Mouse (Mus musculus) limb, embryonic 13.5 days (tissue): ENCODE data around the gene Kiss1r. TPM values are rescaled to one million over a fixed set of nuclear protein-coding genes. Genes with fewer than 3 reads are reported as not detected.

ENCODE experiments used
- ATAC-seq: fragments of 200-750 bp; cut with Nextera tagmentation; 2 replicates; pipeline ENCODE4 v1.8.0; 2017; ENCODE audit warnings: low read depth, moderate number of reproducible peaks, moderate TSS enrichment; ENCODE audit not compliant: low FRiP score
- H3K27ac ChIP-seq: fragments of 300-500 bp; sonication (generic); 2 replicates; pipeline ENCODE4 v1.5.1; 2015; ENCODE audit warnings: inconsistent platforms, mild to moderate bottlenecking, moderate library complexity
- H3K27me3 ChIP-seq: fragments of 300-500 bp; sonication (generic); 2 replicates; pipeline ENCODE4 v1.6.1; 2015; ENCODE audit warnings: mild to moderate bottlenecking, inconsistent platforms
- H3K36me3 ChIP-seq: fragments of 300-500 bp; sonication (generic); 2 replicates; pipeline ENCODE4 v1.6.1; 2015; ENCODE audit warnings: inconsistent platforms, mild to moderate bottlenecking, moderate library complexity
- H3K4me1 ChIP-seq: fragments of 300-500 bp; sonication (generic); 2 replicates; pipeline ENCODE4 v1.6.1; 2015; ENCODE audit warnings: inconsistent platforms
- H3K4me2 ChIP-seq: fragments of 300-500 bp; sonication (generic); replicated peaks from 2 replicates; pipeline ENCODE4 v1.6.1; 2015; ENCODE audit warnings: inconsistent platforms, mild to moderate bottlenecking, moderate library complexity
- H3K4me3 ChIP-seq: fragments of 300-500 bp; sonication (generic); 2 replicates; pipeline ENCODE4 v1.5.1; 2015; ENCODE audit warnings: moderate library complexity, mild to moderate bottlenecking, inconsistent platforms
- H3K9ac ChIP-seq: fragments of 300-500 bp; sonication (generic); 2 replicates; pipeline ENCODE4 v1.6.1; 2015; ENCODE audit warnings: mild to moderate bottlenecking, inconsistent platforms
- H3K9me3 ChIP-seq: fragments of 300-500 bp; sonication (generic); 2 replicates; pipeline ENCODE4 v1.6.1; 2016; ENCODE audit warnings: inconsistent platforms
- WGBS: fragments of 180-500 bp; shearing (Covaris S2); methylation state at CpG from one replicate; pipeline ENCODE4 v1.1.7; 2015; 5-methylcytosine and 5-hydroxymethylcytosine counted together
- polyA plus RNA-seq: library from polyadenylated mRNA; unstranded; fragments of >200 nt; fragmentation: Nextera tagmentation; extraction: Ambion mirVana; gene quantifications from 2 replicates; pipeline ENCODE4 v1.2.1, GENCODE M21; 2015

The Kiss1r gene
- polyA plus RNA-seq, 1 experiment from 2014 or later = 0.94 TPM

- no peak overlapping the region for H3K4me3 ChIP-seq
- H3K36me3 ChIP-seq = peaks cover 79% of the 10 kb centered on the region
- ATAC-seq = no peak
- no peak overlapping the region for H3K4me2 ChIP-seq
- H3K4me1 ChIP-seq = peaks cover 66% of the 10 kb centered on the region
- no peak overlapping the region for H3K27ac ChIP-seq
- H3K9me3 ChIP-seq = no peaks in the 10 kb centered on the region
- no peak overlapping the region for H3K9ac ChIP-seq
- no peaks in the 10 kb centered on the region for H3K27me3 ChIP-seq
- 86% methylated on average over 16 of the region's 16 CpGs for WGBS
Measured at GRCm38 (mm10) chr10:79934794-79935569, 18.2 kb downstream of the Kiss1r start.

DNA sequence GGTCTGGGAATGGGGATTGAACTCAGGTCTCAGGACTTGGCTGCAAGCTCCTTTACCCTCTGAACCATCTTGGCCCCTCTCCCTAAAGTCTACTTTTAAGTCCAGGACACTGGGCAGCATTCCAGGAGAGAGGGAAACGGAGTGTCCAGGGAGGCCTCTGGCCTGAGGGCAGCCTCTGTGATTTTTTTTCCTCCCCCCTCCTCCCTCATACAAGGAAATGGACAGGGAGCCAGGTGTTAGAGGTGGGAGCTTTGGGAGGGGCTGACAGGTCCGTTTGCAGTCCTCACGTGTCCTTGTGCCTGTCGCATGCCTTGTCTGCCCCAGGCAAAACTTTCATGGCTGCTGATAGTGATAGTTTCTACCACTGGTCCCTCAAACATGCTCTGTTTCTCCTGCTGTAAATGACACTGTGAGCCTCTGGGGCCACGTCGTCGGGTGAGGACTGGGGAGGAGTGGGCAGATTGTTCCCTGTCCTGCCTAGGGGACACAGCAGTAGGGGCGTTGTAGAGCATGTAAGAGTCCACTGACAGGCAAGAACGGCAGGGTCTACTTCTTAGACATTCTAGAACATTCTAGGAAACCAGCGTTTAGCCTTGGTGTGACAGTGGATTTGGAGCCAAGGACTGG lies 19.6 kb downstream of the Kiss1r start:
- Histone ChIP-seq H3K36me3 (peaks cover 81% of the 10 kb centered on the region), H3K9me3 (no peaks in the 10 kb centered on the region), H3K27me3 (no peaks in the 10 kb centered on the region), H3K4me1 (peaks cover 52% of the 10 kb centered on the region), H3K4me2 (peak overlapping the region; percentile 7; the same call in 1 of the 2 replicates), H3K4me3 (no peak overlapping the region), H3K9ac (0 out of 2 replicates have a peak overlapping the region, but pooled peaks have one; percentile 4), H3K27ac (peak overlapping the region; percentile 72; the same call in 1 of the 2 replicates)
- 58% methylated on average over 10 of the region's 10 CpGs for WGBS
- no peak for ATAC-seq

DNA sequence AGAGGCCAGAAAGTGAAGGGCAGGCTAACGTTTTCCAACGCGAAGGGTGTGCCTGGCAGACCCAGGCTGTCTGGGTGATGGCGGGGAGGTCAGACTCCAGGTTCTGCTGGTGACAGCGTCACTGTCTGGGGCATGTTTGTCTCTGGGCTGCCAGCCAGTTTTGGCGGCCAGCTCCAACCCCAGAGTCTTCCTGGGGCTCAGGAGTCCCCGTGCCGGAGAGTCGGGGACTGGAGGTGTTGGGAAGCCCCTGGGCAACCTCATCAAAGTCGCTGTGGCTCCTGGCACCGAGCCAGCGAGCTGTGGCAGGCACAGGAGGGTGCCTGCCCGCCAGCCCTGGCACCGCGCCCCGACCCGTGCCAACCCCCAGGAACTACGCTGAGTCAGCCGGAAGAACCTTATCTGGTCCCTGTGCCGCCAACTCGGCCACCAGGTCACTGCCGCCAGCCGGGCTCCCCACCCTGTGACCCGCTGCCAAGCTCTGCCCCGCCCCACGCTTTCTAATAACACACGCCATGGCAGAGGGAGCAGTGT lies 20.2 kb downstream of the Kiss1r start:
- Histone ChIP-seq H3K4me1 (peaks cover 47% of the 10 kb centered on the region), H3K9ac (peak overlapping the region; percentile 4; the same call in 1 of the 2 replicates), H3K4me2 (peak overlapping the region; percentile 7; the same call in 1 of the 2 replicates), H3K27ac (peak overlapping the region; percentile 72; the same call in 1 of the 2 replicates), H3K27me3 (no peaks in the 10 kb centered on the region), H3K36me3 (peaks cover 81% of the 10 kb centered on the region), H3K9me3 (no peaks in the 10 kb centered on the region), H3K4me3 (no peak overlapping the region)
- ATAC-seq = no peak
- WGBS = 66% methylated on average over 27 of the region's 27 CpGs

GRCm38 (mm10) chr10:79937775-79938526 lies 21.2 kb downstream of the Kiss1r start:
- no peaks in the 10 kb centered on the region for H3K27me3 ChIP-seq
- H3K9me3 ChIP-seq = no peaks in the 10 kb centered on the region
- no peak overlapping the region for H3K4me2 ChIP-seq
- no peak for ATAC-seq
- H3K27ac ChIP-seq = no peak overlapping the region; the same call in 1 of the 2 replicates
- H3K4me3 ChIP-seq = no peak overlapping the region
- no peak overlapping the region; the same call in 1 of the 2 replicates for H3K9ac ChIP-seq
- H3K36me3 ChIP-seq = peaks cover 79% of the 10 kb centered on the region
- H3K4me1 ChIP-seq = peaks cover 38% of the 10 kb centered on the region
- WGBS = 71% methylated on average over 11 of the region's 11 CpGs

GRCm38 (mm10) chr10:79940749-79941148 lies 24.0 kb downstream of the Kiss1r start:
- no peak overlapping the region; the same call in 1 of the 2 replicates for H3K27ac ChIP-seq
- H3K36me3 ChIP-seq = peaks cover 54% of the 10 kb centered on the region
- no peaks in the 10 kb centered on the region for H3K27me3 ChIP-seq
- no peak overlapping the region for H3K9ac ChIP-seq
- 47% methylated on average over 7 of the region's 7 CpGs for WGBS
- ATAC-seq = no peak
- H3K4me3 ChIP-seq = no peak overlapping the region
- peaks cover 43% of the 10 kb centered on the region for H3K4me1 ChIP-seq
- no peaks in the 10 kb centered on the region for H3K9me3 ChIP-seq
- H3K4me2 ChIP-seq = no peak overlapping the region

GRCm38 (mm10) chr10:79942988-79943387 lies 26.2 kb downstream of the Kiss1r start:
- WGBS = 85% methylated on average over 1 of the region's 1 CpGs
- ATAC-seq = no peak
- H3K9ac ChIP-seq = no peak overlapping the region
- no peaks in the 10 kb centered on the region for H3K27me3 ChIP-seq
- peaks cover 57% of the 10 kb centered on the region for H3K36me3 ChIP-seq
- H3K4me3 ChIP-seq = no peak overlapping the region
- H3K27ac ChIP-seq = no peak overlapping the region
- H3K9me3 ChIP-seq = no peaks in the 10 kb centered on the region
- no peak overlapping the region for H3K4me2 ChIP-seq
- H3K4me1 ChIP-seq = peaks cover 43% of the 10 kb centered on the region

GRCm38 (mm10) chr10:79943471-79943901 lies 26.7 kb downstream of the Kiss1r start:
- Histone ChIP-seq H3K27ac (peak overlapping the region; percentile 18; the same call in 1 of the 2 replicates), H3K9ac (0 out of 2 replicates have a peak overlapping the region, but pooled peaks have one; percentile 45), H3K4me3 (no peak overlapping the region), H3K36me3 (peaks cover 57% of the 10 kb centered on the region), H3K4me1 (peaks cover 43% of the 10 kb centered on the region), H3K4me2 (no peak overlapping the region), H3K27me3 (no peaks in the 10 kb centered on the region), H3K9me3 (no peaks in the 10 kb centered on the region)
- WGBS = 60% methylated on average over 9 of the region's 9 CpGs
- ATAC-seq = no peak

DNA sequence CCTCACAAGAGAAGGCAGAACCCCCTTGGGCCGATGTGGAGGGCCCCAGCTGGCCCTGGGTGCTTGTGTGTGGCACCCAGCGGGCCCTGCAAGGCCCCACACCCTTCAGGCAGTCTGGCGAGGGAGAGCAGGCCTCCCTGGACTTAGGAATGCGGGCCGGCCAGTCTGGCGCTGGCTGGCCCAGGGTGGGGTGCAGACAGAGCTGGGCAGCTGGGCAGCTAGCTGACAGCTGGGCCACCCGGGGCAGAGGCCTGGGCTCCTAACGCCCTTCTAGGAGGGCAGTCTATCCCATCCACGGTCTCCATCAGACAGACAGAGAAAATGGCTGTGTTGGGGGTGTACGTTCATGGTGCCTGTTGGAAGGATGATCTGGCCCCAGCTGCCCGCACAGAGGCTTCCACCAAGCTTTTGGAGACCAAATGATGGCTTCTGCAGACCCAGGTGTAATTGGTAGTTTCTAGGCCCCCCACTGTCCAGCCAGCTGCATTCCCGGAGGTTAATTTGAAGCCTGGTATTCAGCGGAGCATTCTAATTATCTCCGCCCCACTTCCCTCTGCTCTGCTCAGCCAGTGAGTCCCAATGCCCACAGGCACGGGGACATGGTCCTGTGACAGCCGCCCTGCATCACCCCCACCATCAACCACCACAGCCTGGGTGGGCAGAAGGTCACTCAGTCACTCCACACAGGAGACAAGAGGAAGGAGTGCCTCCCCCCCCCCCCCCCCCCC lies 28.9 kb downstream of the Kiss1r start:
- Histone ChIP-seq H3K36me3 (peaks cover 63% of the 10 kb centered on the region), H3K9ac (peak overlapping the region; percentile 51)

GRCm38 (mm10) chr10:79946752-79947322 lies 30.1 kb downstream of the Kiss1r start:
- Histone ChIP-seq H3K27me3 (no peaks in the 10 kb centered on the region), H3K27ac (peak overlapping the region; percentile 16; the same call in 1 of the 2 replicates), H3K36me3 (peaks cover 64% of the 10 kb centered on the region), H3K4me2 (peak overlapping the region; percentile 23; the same call in 1 of the 2 replicates), H3K4me1 (peaks cover 43% of the 10 kb centered on the region), H3K4me3 (no peak overlapping the region), H3K9me3 (no peaks in the 10 kb centered on the region), H3K9ac (peak overlapping the region; percentile 31)
- 22% methylated on average over 7 of the region's 7 CpGs for WGBS
- 0 out of 2 replicates have a peak, but pooled peaks have one; percentile 14 for ATAC-seq

More for the DNA sequence above, 28.9 kb downstream of the Kiss1r start:
- no peaks in the 10 kb centered on the region for H3K27me3 ChIP-seq
- no peaks in the 10 kb centered on the region for H3K9me3 ChIP-seq
- peak overlapping the region; percentile 52; the same call in 1 of the 2 replicates for H3K27ac ChIP-seq
- peaks cover 43% of the 10 kb centered on the region for H3K4me1 ChIP-seq
- no peak overlapping the region for H3K4me3 ChIP-seq
- peak overlapping the region; percentile 32 for H3K4me2 ChIP-seq
- peak; percentile 38; the same call in 1 of the 2 replicates for ATAC-seq
- 18% methylated on average over 16 of the region's 16 CpGs for WGBS

DNA sequence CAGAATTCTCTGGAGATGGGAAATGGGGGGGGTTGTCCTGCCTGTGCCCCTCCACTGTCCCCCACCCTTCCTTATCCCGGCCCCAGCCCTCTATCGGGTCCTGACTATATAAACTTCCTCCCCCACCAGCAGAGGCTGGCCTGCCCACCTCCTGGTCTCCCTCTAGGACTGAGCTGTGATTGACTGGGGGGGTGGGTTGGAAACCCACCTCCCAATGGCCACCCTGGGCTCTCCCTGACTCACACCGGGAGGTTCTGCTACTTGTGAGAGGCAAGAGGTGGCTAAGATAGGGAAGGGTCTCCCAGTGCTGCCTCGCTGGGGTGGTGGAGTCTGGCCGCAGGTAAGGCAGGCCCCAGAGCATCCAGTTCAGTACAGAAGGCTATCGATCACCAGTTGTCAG lies 30.7 kb downstream of the Kiss1r start:
- no peaks in the 10 kb centered on the region for H3K27me3 ChIP-seq
- peaks cover 59% of the 10 kb centered on the region for H3K36me3 ChIP-seq
- peak overlapping the region; percentile 31; the same call in 1 of the 2 replicates for H3K9ac ChIP-seq
- no peaks in the 10 kb centered on the region for H3K9me3 ChIP-seq
- no peak for ATAC-seq
- peaks cover 43% of the 10 kb centered on the region for H3K4me1 ChIP-seq
- 68% methylated on average over 6 of the region's 6 CpGs for WGBS
- H3K27ac ChIP-seq = no peak overlapping the region
- H3K4me3 ChIP-seq = no peak overlapping the region
- H3K4me2 ChIP-seq = 0 out of 2 replicates have a peak overlapping the region, but pooled peaks have one; percentile 1
